Mouse (Mus musculus) cortical plate, adult 2 months (tissue): ENCODE data around the gene Vars2.

Experiments
- CTCF ChIP-seq: fragments of 200-500 bp; IDR thresholded peaks from 2 replicates; pipeline ENCODE4 v1.5.1; 2011; ENCODE audit warnings: mild to moderate bottlenecking, control low read depth, low read length; ENCODE audit not compliant: insufficient read depth; ENCODE audit errors: extremely low read depth
- POLR2A ChIP-seq: fragments of 200-500 bp; IDR thresholded peaks from 2 replicates; pipeline ENCODE4 v1.6.1; 2011; ENCODE audit warnings: mild to moderate bottlenecking, low read length, control low read depth; ENCODE audit not compliant: insufficient read depth; ENCODE audit errors: extremely low read depth

DNA sequence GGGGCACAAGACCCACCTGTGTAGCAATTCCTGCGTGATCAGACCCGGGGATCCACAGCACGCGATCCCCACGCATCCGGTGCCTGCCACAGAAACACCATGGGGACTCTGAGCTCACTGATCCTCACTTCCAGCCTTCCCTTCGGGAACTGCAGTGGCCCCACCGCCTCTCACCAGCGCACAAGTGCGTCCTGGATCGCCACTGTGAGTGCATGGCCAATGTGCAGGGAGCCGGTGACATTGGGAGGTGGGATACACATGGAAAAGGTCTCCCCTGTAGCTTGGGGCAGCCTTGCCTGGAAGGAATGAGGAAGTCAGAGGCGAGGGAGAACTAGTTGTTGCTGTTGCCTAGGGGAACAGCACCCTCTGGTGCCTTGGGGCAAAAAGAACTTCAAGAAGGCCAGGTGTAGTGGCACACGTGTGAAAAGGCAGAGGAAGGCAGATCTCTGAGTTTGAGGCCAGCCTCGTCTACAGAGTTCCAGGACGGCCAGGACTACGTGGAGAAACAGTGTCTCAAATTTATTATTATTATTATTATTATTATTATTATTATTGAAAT is 1.4 kb downstream of the Vars2 start:
- peak; percentile 70 for TF ChIP-seq CTCF
- TF ChIP-seq POLR2A = no peak
